Mouse (Mus musculus) embryonic facial prominence, embryonic 14.5 days (tissue): ENCODE data around the gene Pemt. TPM values are rescaled to one million over a fixed set of nuclear protein-coding genes. Genes with fewer than 3 reads are reported as not detected.
"Not testable (repeated sequence)": the region's sequence is repeated elsewhere in the genome, so short reads cannot be mapped to it uniquely, and the experiment has no call there.

Source experiments
- ATAC-seq: fragments of 200-750 bp; cut with Nextera tagmentation; 2 replicates; pipeline ENCODE4 v1.8.0; 2017; ENCODE audit warnings: low read depth, moderate number of reproducible peaks, moderate TSS enrichment
- DNase-seq: peaks from one replicate; pipeline ENCODE4 v3.0.0-alpha.2; 2015; ENCODE audit warnings: low spot score
- H3K27ac ChIP-seq: fragments of 300-500 bp; sonication (generic); replicated peaks from 2 replicates; pipeline ENCODE4 v1.5.1; 2014; ENCODE audit warnings: low read depth, mild to moderate bottlenecking, low read length, moderate library complexity
- H3K27me3 ChIP-seq: fragments of 300-500 bp; sonication (generic); replicated peaks from 2 replicates; pipeline ENCODE4 v1.6.1; 2014; ENCODE audit warnings: low read length; ENCODE audit not compliant: control insufficient read depth, insufficient read depth
- H3K36me3 ChIP-seq: fragments of 300-500 bp; sonication (generic); 2 replicates; pipeline ENCODE4 v1.6.1; 2014; ENCODE audit warnings: low read length, mixed read lengths; ENCODE audit not compliant: control insufficient read depth, insufficient read depth
- H3K4me1 ChIP-seq: fragments of 300-500 bp; sonication (generic); 2 replicates; pipeline ENCODE4 v1.6.1; 2014; ENCODE audit warnings: antibody characterized with exemption, low read length; ENCODE audit not compliant: control insufficient read depth, insufficient read depth
- H3K4me2 ChIP-seq: fragments of 300-500 bp; sonication (generic); 2 replicates; pipeline ENCODE4 v1.6.1; 2014; ENCODE audit warnings: low read depth, mild to moderate bottlenecking, low read length, moderate library complexity, mixed read lengths
- H3K4me3 ChIP-seq: fragments of 300-500 bp; sonication (generic); 2 replicates; pipeline ENCODE4 v1.5.1; 2014; ENCODE audit warnings: low read depth, mild to moderate bottlenecking, low read length
- H3K9ac ChIP-seq: fragments of 300-500 bp; sonication (generic); 2 replicates; pipeline ENCODE4 v1.6.1; 2014; ENCODE audit warnings: low read depth, mild to moderate bottlenecking, low read length, moderate library complexity, mixed read lengths
- H3K9me3 ChIP-seq: fragments of 300-500 bp; sonication (generic); 2 replicates; pipeline ENCODE4 v1.6.1; 2016; ENCODE audit warnings: low read length; ENCODE audit not compliant: control insufficient read depth
- WGBS: fragments of 180-500 bp; shearing (Covaris S2); extraction: QIAGEN DNeasy Blood & Tissue Kit; methylation state at CpG from one replicate; pipeline ENCODE4 v1.1.7; 2014; 5-methylcytosine and 5-hydroxymethylcytosine counted together
- polyA plus RNA-seq: library from polyadenylated mRNA; unstranded; fragments of >200 nt; fragmentation: Nextera tagmentation; extraction: Ambion mirVana; gene quantifications from 2 replicates; pipeline ENCODE4 v1.2.1, GENCODE M21; 2014

Gene Pemt
- polyA plus RNA-seq, 1 experiment from 2014 or later, result 9.2 TPM

DNA sequence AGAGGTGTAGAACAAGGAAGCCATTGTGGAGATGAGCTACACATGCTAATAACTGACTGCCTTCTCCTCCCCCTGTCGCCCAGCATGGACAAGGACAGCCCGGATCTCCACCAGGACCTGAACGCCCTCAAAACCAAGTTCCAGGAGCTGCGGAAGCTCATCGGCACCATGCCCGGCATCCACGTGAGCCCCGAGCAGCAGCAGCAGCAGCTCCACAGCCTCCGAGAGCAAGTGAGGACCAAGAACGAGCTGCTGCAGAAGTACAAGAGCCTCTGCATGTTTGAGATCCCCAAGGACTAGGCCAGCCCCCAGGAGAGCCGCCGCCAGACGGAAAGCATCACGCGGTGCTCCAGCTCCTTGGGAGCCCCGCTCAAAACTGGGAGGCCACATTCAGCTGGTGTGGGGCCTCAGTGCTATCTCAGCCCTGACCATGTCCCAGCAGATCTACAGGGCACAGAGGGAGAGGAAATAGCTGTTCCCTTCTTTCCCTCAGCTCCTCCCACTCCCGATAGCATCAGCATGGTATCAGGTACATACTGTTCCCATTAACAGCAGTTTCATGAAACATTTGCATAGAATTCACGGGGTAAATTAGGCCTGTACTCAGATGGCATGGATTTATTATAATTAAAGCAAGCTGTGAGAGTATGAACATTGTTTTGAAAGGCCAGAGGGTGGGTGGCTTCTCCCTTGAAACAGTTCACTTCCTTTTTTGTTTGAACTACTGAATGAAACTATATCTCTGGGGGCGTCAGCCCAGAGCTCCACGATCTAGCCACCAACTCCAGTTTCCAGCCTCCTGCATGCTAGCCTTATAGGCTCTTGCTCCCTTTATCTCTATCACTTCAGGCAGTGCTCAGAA, 85.6 kb downstream of the Pemt start:
- no peaks in the 10 kb centered on the region for H3K9me3 ChIP-seq
- WGBS, result 42% methylated on average over 20 of the region's 20 CpGs
- peaks cover 23% of the 10 kb centered on the region for H3K27me3 ChIP-seq

DNA sequence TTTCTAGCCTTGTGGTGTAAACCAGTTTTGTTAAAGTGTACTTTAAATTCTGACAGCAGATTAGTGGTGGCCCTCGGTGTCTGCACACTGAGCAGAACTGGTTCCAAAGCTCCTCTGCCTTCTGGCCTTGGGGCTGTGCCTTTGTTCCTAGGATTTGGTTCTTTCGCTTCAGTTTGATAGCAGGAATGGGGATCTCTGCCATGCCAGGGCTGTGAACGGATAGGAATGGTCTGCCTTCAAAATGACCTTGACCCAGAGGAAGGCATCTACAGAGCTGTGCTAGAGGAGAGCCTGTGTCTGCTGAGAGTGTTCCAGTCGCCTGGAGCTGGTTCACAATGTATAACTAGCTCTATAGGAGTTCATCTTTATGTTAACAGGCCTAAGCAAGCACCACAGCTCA, 86.8 kb downstream of the Pemt start:
- 71% methylated on average over 4 of the region's 4 CpGs for WGBS
- ATAC-seq (no peak), DNase-seq (no peak)
- H3K4me1 ChIP-seq, result peaks cover 24% of the 10 kb centered on the region
- no peaks in the 10 kb centered on the region for H3K9me3 ChIP-seq
- peaks cover 20% of the 10 kb centered on the region for H3K27me3 ChIP-seq
- H3K27ac ChIP-seq, result no peak overlapping the region
- H3K36me3 ChIP-seq, result peaks cover 33% of the 10 kb centered on the region
- no peak overlapping the region for H3K4me2 ChIP-seq
- H3K4me3 ChIP-seq, result no peak overlapping the region
- H3K9ac ChIP-seq, result no peak overlapping the region

More for the DNA sequence above, 85.6 kb downstream of the Pemt start:
- peaks cover 27% of the 10 kb centered on the region for H3K4me1 ChIP-seq
- ATAC-seq, result peak; percentile 22; the same call in 1 of the 2 replicates
- peak overlapping the region; percentile 16; the same call in 1 of the 2 replicates for H3K4me2 ChIP-seq
- no peak overlapping the region for H3K4me3 ChIP-seq
- peak overlapping the region; percentile 46; the same call in 1 of the 2 replicates for H3K27ac ChIP-seq
- DNase-seq, result peak; percentile 56
- H3K36me3 ChIP-seq, result peaks cover 26% of the 10 kb centered on the region
- no peak overlapping the region; the same call in 1 of the 2 replicates for H3K9ac ChIP-seq

DNA sequence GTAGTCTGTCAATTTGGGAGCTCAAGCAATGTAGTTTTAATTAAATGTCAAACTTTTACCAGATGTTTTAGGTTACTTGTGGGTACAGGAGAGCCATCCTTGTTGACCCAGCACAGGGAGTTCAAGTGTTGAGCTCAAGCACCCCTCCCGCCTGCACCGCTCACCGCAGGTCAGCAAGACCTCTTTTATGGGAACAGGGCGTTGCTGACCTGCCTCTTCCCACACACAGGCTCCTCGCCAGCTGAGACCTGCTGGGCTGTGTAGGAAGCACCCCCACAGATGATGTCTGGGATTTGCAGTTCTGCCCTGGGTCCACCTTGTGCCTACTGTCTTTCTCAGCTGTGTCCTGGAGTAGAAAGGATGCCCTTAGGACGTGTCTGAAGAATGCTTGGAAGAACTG, 89.5 kb downstream of the Pemt start:
- DNase-seq (no peak), ATAC-seq (no peak)
- H3K4me1 ChIP-seq, result peaks cover 18% of the 10 kb centered on the region
- no peaks in the 10 kb centered on the region for H3K27me3 ChIP-seq
- no peak overlapping the region for H3K9ac ChIP-seq
- H3K9me3 ChIP-seq, result no peaks in the 10 kb centered on the region
- no peak overlapping the region for H3K27ac ChIP-seq
- H3K4me3 ChIP-seq, result no peak overlapping the region
- 69% methylated on average over 6 of the region's 6 CpGs for WGBS
- peaks cover 25% of the 10 kb centered on the region; the same call in 1 of the 2 replicates for H3K36me3 ChIP-seq
- no peak overlapping the region for H3K4me2 ChIP-seq

DNA sequence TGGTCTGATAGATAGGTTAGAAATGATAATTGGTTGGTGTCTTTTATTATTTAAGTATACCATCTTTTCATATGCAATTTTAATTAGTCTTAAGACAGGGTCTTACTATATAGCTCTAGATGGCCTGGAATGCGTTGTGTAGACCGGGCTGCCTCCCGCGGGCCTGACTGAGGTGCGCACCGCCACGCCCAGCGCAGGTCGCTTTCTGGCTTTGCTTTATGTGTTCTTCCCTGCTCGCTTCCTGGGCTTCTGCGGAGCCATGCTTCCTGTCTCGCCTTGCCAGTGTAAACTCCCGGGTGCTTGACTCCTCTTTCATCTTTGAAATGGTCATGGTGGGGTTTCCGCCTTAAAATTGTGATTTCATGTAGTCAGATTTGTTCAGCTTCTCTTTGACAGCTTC, 93.4 kb downstream of the Pemt start:
- no peak overlapping the region for H3K27ac ChIP-seq
- no peak overlapping the region for H3K9ac ChIP-seq
- no peak overlapping the region for H3K4me2 ChIP-seq
- peaks cover 15% of the 10 kb centered on the region; the same call in 1 of the 2 replicates for H3K36me3 ChIP-seq
- WGBS, result 76% methylated on average over 14 of the region's 14 CpGs
- 0 out of 2 replicates have a peak, but pooled peaks cover 4% of the 10 kb centered on the region for H3K4me1 ChIP-seq
- ATAC-seq, result no peak
- DNase-seq, result no peak
- H3K27me3 ChIP-seq, result no peaks in the 10 kb centered on the region
- H3K9me3 ChIP-seq, result no peaks in the 10 kb centered on the region
- H3K4me3 ChIP-seq, result no peak overlapping the region

DNA sequence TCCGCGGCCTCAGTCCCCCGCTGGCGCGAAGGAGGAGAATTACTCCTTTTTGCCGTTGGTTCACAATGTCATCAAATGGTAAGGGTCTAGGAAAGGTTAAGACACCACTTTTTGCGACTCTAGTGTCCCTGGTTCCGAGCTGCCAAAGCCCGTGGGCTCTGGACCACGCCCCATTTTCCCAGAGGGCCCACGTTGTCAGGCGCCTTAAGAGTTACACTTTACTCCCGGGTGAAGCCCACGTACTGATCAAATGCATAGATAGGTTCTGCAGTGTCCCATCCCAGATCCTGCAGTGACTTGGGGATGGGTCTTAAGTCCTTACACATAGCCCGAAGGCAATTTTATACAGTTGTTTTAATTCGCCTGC, 97.9 kb downstream of the Pemt start:
- peak overlapping the region; percentile 96 for H3K4me3 ChIP-seq
- 5% methylated on average over 15 of the region's 16 CpGs for WGBS

DNA sequence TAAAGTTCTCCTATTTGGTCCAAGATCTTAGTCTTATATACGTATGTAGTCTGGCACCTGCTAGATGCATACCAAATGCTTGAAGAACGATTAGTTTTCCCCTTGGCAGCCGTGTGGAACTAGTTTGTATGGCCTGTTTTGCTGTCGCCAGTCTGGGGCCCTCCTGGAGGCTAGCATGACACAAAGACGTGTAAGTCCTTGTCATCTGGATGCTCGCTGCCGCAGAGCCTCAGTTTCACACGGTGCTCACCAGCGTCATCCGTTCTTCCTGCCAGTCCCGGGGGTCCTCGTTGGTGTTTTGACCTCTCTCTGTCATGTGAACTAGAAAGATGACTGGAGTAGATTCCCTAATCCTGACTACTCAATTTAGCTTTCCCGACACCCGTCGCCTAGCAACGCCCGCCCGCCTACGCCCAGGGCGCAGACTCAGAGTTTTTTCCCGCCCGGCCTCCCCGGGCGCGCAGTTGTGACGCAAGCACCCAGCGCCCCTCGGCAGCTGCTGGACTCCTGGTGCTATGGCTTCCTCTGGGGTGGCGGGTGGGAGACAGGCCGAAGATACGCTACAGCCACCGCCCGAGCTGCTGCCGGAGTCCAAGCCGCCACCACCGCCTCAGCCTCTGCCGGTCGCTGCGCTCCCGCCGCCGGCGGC, 98.4 kb downstream of the Pemt start, which contains the start of gene Med9:
Med9 (plus strand) TSS at position 455 of the 649 bp plus-strand sequence.
- Histone ChIP-seq H3K4me2 (peak within 1 kb of the TSS; percentile 77), H3K27me3 (no peaks in the 10 kb centered on the region), H3K9me3 (no peaks in the 10 kb centered on the region), H3K4me3 (peak within 1 kb of the TSS; percentile 96), H3K9ac (peak within 1 kb of the TSS; percentile 99), H3K36me3 (no peaks in the 10 kb centered on the region), H3K27ac (peak within 1 kb of the TSS; percentile 77), H3K4me1 (peaks cover 9% of the 10 kb centered on the region)
- ATAC-seq (peak; percentile 98), DNase-seq (peak; percentile 97)
- WGBS, result 1% methylated on average over 43 of the region's 43 CpGs

More for the DNA sequence above, 97.9 kb downstream of the Pemt start:
- Histone ChIP-seq H3K36me3 (no peaks in the 10 kb centered on the region), H3K9ac (peak overlapping the region; percentile 99), H3K27ac (peak overlapping the region; percentile 77), H3K9me3 (no peaks in the 10 kb centered on the region), H3K27me3 (no peaks in the 10 kb centered on the region), H3K4me2 (peak overlapping the region; percentile 77), H3K4me1 (peaks cover 9% of the 10 kb centered on the region)
- DNase-seq (peak; percentile 13), ATAC-seq (no peak; the same call in 1 of the 2 replicates)

DNA sequence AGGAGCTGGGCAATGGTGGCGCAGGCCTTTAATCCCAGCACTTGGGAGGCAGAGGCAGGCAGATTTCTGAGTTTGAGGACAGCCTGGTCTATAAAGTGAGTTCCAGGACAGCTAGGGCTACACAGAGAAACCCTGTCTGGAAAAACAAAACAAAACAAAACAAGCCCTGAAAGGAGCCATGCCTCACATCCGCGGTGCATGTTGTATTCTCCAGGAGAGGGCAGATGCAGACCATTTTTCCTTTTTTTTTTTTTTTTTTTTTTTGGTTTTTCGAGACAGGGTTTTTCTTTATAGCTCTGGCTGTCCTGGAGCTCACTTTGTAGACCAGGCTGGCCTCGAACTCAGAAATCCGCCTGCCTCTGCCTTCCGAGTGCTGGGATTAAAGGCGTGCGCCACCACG, 101.4 kb downstream of the Pemt start:
- not testable (repeated sequence) for H3K4me3 ChIP-seq, H3K27ac ChIP-seq, H3K4me1 ChIP-seq, H3K4me2 ChIP-seq, H3K27me3 ChIP-seq, H3K9me3 ChIP-seq, H3K36me3 ChIP-seq, ATAC-seq, H3K9ac ChIP-seq, DNase-seq
- WGBS, result 88% methylated on average over 9 of the region's 10 CpGs

DNA sequence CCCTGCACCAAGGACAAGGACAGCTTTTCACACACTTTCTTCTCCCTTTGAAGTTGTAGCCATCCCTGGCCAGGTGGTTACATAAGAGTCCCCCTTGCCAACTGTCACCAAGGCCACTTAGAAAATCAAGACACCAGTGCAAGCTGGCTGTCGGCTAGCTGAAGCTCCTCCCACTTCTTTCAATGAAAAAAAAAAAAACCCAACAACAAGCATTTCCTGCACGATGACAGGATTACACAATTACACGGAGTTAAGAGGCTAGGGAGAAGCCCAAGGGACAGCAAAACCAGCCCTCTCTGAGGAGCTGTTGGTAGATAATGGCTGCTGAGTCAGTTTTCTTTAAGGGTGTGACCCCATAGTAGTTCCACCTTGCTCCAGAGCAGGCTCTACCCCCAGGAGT, 104.9 kb downstream of the Pemt start:
- Histone ChIP-seq H3K9ac (no peak overlapping the region), H3K27ac (no peak overlapping the region), H3K4me2 (no peak overlapping the region), H3K4me3 (no peak overlapping the region), H3K4me1 (no peaks in the 10 kb centered on the region), H3K36me3 (no peaks in the 10 kb centered on the region), H3K9me3 (no peaks in the 10 kb centered on the region), H3K27me3 (no peaks in the 10 kb centered on the region)
- no peak for ATAC-seq
- 15% methylated on average over 3 of the region's 3 CpGs for WGBS
- peak; percentile 47 for DNase-seq
